Mouse (Mus musculus) brain, embryonic 18.5 days (tissue): ENCODE measurements at regions not wholly inside any gene's neighbourhood (a gene's known extent, or its start where the extent isn't known, plus 50 kb on each side); places are given as distances from the start of the nearest gene placed in this dataset.

Experiments used
- DNase-seq: peaks from one replicate; pipeline ENCODE4 v3.0.0-alpha.2; 2012; ENCODE audit warnings: low read depth, low spot score

DNA sequence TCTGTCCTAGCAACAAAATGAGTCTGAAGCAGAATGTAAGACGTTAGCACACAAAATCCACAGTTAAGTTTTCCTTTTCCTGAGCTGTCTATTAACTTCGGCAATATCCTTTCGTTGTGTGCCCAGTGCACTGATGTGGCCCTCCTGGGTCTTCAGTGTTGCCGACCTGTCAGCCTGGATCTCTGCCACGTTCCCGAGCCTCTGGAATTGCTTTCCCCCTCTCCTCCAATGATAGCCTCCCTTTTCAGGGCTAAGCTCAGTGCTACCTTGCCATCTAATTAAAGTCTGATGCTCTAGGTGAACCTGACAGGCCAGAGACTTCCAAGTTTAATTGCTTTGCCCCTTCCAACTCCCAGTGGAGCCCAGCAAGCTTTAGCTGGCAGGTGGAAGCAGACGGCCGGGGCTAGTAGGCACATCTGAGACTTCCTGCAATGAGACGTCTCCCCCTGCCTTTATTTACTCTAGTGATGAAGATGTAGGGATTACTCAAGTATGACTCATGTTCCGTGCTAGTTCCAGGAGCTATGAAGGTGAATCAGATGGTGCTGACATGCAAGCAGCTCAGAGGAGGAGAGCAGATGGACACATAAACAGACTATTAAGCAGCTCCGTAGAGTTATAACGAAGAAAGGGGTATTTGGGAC lies 894.3 kb upstream of the Car8 start:
- DNase-seq, result no peak

- no peak for DNase-seq
These were observed 893.5 kb upstream of the Car8 start for GRCm38 (mm10) chr4:9132356-9132755.

DNA sequence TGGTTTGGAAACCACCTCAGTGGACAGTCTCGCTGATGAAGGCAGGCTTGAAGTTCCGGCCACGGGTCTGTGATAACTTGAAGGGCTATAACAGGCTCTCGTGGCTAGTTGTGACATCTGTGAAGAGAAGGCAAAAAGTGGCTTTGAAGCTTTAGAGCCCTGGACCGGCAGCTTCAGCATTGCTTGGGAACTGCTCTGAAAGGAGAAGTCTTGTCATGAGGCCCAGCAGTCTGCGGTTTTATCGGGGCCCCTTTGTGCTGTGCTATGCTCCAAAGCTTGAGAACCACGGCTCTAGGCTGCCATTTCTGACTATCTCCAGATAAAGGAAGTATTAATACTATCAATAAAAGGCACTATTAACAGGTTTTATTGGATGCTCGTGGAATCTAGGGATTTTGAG lies 892.8 kb upstream of the Car8 start:
- no peak for DNase-seq

DNA sequence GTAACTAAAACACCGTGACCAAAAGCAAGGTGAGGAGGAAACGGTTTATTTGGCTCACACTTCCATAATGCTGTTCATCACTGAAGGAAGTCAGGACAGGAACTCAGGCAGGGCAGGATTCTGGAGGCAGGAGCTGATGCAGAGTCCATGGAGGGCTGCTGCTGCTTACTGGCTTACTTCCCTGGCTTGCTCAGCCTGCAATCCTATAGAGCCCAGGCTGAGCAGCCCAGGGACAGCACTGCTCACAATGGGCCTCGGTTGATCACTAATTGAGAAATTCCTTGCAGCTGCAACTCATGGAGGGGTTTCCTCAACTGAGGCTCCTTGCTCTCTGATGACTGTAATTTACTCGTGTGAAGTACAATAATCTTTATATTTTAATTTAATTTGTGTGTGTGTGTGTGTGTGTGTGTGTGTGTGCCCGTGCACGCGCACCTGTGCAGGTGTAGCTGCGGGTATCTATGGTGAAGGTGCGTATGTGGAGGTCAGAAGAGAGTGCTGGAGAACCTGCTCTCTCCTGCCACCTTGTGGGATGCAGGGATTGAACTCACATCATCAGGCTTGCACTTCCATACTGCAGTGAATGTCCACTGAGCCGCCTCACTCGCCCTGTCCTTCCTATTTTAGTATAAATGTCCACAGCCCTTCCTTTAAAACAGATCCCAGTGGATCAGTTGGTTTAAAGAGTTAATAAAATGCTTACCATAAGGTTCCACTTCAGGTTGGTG lies 886.6 kb upstream of the Car8 start:
- no peak for DNase-seq

- no peak for DNase-seq
These were observed 885.9 kb upstream of the Car8 start for GRCm38 (mm10) chr4:9124586-9125232.

- no peak for DNase-seq
These were observed 885.3 kb upstream of the Car8 start for GRCm38 (mm10) chr4:9124109-9124508.

- no peak for DNase-seq
These were observed 884.7 kb upstream of the Car8 start for GRCm38 (mm10) chr4:9123396-9124031.

- no peak for DNase-seq
These were observed 883.9 kb upstream of the Car8 start for GRCm38 (mm10) chr4:9122639-9123286.

DNA sequence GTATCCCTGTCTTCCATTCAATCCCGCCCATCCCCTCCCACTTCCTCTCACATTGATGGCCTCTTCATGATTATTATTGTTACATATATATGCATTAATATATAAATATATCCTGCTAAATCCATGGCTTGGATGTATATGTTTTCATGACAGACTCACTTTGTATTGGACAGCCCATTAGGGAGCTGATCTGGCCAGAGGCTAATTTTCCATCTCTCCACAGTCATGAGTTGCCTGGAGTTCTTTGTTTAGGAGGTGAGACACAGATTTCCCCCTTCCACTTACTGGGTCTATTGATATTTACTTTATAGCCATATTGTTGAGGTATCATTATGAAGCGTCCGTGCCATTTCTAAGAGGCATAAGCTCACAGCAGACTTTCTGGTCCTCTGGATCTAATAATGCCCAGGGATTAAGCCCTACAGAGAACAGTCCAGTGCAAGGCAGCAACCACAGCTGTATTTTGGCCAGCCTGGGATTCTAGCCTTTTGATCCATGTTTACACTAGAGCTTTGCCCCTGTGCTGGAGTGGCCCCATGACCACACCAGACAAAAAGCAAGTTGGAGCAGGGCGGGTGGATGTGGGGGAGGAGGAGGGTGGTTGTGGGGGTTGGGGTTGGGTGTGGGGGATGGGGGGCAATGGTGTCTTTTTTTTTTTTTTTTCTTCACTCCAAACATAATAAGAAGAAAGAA lies 878.3 kb upstream of the Car8 start:
- no peak for DNase-seq

DNA sequence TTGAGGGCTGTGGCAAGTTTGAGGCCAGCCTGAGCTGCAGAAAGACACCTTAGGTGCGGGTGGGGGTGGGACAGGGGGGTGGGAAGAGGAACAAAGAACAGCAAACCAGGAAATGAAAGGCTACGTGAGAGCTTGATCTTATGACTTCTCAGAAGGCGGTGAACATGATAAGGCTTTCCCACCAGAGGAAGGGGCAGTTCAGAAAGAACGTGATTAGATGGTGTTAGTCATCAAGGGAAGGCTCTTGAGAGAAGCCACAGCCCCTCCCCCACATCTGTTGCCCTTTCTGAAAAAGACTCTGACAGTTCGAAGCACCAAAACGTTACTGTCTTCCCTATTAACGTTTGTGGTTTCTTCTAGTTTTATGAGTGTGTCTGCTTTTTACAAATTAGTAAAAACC lies 877.0 kb upstream of the Car8 start:
- DNase-seq, result no peak

DNA sequence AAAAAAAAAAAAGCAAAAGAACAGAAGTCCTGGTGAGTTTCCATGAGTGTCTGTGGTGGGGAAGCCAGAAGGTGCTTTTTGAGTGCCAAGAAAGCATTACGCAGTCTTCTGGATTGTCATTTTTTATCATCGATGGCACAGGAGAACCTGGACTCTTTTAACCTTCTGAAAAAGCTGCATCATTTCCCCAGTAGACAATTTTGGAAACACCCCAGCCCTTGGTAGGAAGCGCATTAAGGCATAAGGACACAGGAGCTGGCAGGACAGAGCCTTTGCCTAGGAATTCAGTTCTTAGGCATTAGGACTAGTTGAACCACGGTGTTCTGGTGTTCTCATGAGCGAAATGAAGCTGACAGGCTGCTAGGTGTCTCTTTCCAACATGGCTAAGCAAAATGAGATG lies 875.1 kb upstream of the Car8 start:
- DNase-seq, result no peak

DNA sequence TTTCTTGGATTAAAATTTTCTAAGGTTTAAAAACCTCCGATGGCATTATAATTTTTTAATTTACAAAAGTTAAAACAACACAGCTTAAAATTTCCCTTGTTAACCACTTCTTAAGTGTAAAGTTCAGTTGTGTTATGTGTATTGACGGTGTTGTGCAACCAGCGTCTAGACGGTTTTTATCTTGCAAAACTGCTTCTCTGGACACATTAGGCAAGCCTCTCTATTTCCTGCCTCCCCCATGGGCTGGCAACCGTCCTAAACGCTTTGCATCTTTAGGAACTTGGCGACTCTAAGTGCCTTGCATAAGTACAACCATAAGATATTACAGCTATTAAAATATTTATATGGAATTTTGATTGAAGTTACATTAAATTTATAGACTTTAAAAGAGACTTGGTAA lies 871.5 kb upstream of the Car8 start:
- no peak for DNase-seq

DNA sequence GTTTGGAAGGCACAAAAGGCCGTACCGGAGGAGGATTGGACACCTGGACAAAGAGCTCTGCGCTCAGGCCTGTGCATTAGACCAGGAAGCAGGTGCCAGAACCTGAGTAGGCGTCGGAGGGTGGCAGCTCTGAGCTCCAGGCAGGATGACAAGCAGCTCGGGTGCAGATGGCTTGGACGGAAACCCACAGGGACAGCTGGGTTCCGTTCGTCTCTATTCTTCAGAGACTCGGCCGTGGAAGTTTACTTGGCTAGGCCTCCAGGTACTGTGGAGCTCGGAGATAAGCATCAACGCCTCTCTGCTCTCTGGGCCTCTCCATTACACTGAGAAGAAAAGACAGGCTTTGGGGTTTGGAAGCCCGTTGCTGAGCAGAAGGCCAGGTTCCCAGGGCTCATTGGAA lies 868.5 kb upstream of the Car8 start:
- no peak for DNase-seq

DNA sequence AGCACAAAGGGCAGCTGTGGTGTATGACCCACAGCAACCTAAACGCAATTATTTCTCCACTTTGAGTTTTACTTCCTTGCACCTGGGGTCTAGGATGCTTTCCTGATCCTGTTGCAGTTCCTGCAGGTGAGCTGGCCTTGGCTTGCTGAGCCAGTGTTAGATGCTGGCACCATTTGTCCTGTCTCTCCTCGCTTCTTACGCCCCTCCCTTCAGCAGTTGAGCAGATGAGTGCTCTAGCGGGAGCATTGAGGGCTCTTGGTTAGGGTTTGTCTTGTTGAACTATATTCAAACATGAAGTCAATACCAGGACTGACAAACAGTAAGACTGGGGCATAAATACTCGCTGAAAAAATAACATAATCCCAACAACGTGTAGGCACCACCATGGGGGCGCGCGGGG lies 867.9 kb upstream of the Car8 start:
- no peak for DNase-seq

DNA sequence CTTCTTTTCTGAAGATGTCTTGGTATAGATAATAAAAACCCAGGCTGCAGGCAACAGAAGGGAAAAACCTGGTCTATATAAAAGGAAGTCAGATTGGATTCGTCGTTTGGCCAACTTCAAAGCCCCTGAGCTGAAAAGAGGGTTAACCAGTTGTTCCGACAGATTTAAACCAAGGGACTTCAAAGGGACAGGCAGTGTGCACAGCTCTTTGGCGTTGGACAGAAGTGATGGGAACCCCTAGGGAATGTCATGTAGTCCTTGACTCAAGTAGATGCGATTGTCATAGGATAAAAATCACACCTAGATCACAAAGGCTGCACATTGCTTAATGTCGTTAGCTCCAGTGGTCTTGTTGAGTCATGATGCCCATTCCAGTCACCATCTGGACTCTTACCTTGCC lies 865.8 kb upstream of the Car8 start:
- DNase-seq, result no peak

- no peak for DNase-seq
These were observed 865.1 kb upstream of the Car8 start for GRCm38 (mm10) chr4:9103958-9104357.

DNA sequence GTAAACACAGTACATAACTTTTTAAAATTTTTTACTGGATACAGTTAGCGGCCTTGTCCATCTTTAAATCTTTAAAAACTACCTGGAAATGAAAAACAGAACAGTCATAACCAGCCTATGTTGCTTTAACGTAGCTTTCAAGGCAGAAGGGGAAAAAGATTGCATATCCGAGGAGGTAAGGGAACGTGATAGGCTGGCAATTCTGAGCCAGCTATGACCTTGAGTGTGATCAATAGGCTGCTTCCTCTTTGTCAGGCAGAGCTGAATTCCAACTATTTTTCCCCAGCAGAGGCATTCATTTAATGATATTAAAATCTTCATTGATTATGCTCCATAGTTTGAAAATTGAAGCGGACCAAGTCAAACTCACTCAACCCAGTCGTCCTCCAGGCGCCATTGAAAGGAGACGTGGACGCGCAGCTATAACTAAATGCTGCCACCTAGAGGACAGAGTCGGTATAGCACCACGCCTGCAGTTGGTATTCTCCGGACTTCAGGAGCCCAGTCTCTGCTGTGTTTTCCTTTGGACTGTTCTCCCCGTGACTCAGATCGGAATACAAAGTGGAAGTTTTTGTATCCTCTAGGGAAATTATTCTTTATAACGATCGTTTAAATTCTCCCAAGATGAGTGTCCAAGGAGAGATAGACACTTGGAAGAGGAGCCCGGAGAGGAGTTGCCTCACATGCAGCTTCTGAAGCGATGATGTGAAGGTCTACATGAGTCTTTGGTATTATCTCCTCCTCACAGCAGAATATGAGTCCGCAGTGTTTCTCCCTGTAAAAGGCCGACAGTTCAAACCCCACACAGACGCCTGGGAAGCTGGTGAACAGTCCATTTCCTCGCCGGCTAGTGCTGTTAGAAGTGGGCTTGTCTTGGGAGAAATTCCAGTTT lies 858.2 kb upstream of the Car8 start:
- DNase-seq, result peak; percentile 58

- no peak for DNase-seq
These were observed 857.4 kb upstream of the Car8 start for GRCm38 (mm10) chr4:9096274-9096673.

DNA sequence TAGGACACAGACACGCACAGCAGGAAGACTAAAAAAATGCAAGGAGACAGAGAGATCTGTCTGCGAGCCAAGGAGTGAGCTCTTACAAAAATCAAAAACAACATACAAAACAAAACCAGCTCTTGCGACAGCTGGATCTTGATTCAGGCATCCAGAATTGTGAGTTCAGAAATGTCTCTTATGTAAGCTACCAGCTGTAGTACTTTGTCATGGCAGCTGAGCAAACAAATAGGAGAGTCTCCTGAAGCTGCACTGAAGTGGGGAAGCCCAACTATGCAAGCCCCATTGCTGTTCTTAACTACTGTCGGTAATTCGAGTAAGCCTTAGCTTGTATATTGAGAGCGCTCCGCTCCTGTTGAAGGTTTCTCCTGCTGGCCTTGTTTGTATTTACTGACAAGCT lies 856.8 kb upstream of the Car8 start:
- no peak for DNase-seq

DNA sequence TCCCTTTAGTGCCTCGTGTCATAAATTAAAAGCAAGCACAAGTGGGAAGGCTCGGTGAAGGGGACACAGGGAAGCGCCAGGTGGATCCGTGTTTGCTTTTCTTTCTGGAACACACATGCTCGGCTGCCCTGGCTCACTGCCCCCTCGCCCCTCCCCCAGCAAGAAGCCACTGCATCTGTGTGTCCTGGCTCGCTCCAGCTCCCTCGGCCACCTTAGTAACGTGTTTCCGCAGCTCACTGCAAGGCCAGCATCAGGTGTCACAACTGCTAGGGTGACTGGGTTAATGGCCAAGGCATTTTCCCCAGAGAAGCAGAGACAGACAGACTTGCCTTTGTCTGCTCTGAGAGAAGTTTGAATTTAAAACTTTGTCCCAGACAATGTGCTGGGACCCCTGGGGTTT lies 855.7 kb upstream of the Car8 start:
- DNase-seq, result no peak

- no peak for DNase-seq
These were observed 855.2 kb upstream of the Car8 start for GRCm38 (mm10) chr4:9094076-9094475.
